7 mouse cellular contexts compared by ENCODE assay signal in genomic region chr17:21531621-21532020, GRCm38 (mm10). TPM values are rescaled to one million over a fixed set of nuclear protein-coding genes. Genes with fewer than 3 reads are reported as not detected.
DNase-seq lines count a peak whose midpoint lies in the region; ATAC-seq and TF ChIP-seq lines count a peak whose summit lies in the region.

No protein-coding gene starts in this region.

- no peaks in the 10 kb centered on the region for H3K27me3 ChIP-seq in embryonic facial prominence, embryonic 10.5 days (replicated peaks; ENCODE audit: low read depth, poor library complexity, severe bottlenecking)
- no peaks in the 10 kb centered on the region for H3K27me3 ChIP-seq in heart, adult 2 months (ENCODE audit: control insufficient read depth, insufficient read depth, low read length)
- H3K27me3 ChIP-seq in midbrain, postnatal 0 days (ENCODE audit: insufficient read depth, low read length): no peaks in the 10 kb centered on the region

- peak overlapping the region; percentile 98 for H3K27ac ChIP-seq in embryonic facial prominence, embryonic 10.5 days (replicated peaks)
- H3K27ac ChIP-seq in heart, adult 2 months: peak overlapping the region; percentile 99
- peak overlapping the region; percentile 95; the same call in 1 of the 2 replicates for H3K27ac ChIP-seq in midbrain, postnatal 0 days (ENCODE audit: low read depth, low read length)

- peak overlapping the region; percentile 96 for H3K9ac ChIP-seq in heart, adult 2 months (ENCODE audit: low read depth, low read length)
- H3K9ac ChIP-seq in midbrain, postnatal 0 days (replicated peaks; ENCODE audit: low read length, poor library complexity, severe bottlenecking): peak overlapping the region; percentile 97

- H3K4me3 ChIP-seq in lung, adult 2 months (replicated peaks; ENCODE audit: extremely low read depth, low read depth, low read length): peak overlapping the region; percentile 71
- peak overlapping the region; percentile 81 for H3K4me3 ChIP-seq in embryonic facial prominence, embryonic 10.5 days
- peak overlapping the region; percentile 62 for H3K4me3 ChIP-seq in heart, adult 2 months
- peak overlapping the region; percentile 87 for H3K4me3 ChIP-seq in midbrain, postnatal 0 days (ENCODE audit: low read depth, low read length)

- no peaks in the 10 kb centered on the region for H3K36me3 ChIP-seq in embryonic facial prominence, embryonic 10.5 days (replicated peaks)
- peaks cover 8% of the 10 kb centered on the region for H3K36me3 ChIP-seq in heart, adult 2 months (ENCODE audit: control insufficient read depth, insufficient read depth, low read length)
- no peaks in the 10 kb centered on the region for H3K36me3 ChIP-seq in midbrain, postnatal 0 days (ENCODE audit: insufficient read depth, low read length)

- no peaks in the 10 kb centered on the region for H3K79me2 ChIP-seq in heart, adult 2 months (replicated peaks; ENCODE audit: control insufficient read depth, insufficient read depth, low read length)

- peaks cover 14% of the 10 kb centered on the region for H3K4me1 ChIP-seq in lung, adult 2 months (ENCODE audit: control insufficient read depth, insufficient read depth, low read length)
- peaks cover 28% of the 10 kb centered on the region for H3K4me1 ChIP-seq in embryonic facial prominence, embryonic 10.5 days
- peaks cover 6% of the 10 kb centered on the region for H3K4me1 ChIP-seq in heart, adult 2 months (ENCODE audit: control insufficient read depth, insufficient read depth, low read length)
- H3K4me1 ChIP-seq in midbrain, postnatal 0 days (ENCODE audit: insufficient read depth, low read length): peaks cover 5% of the 10 kb centered on the region; the same call in 1 of the 2 replicates

- no peak for TF ChIP-seq POLR2A in lung, adult 2 months (IDR thresholded peaks at IDR 0.05; ENCODE audit: borderline replicate concordance, extremely low read depth, low read depth, low read length)
- TF ChIP-seq POLR2A in heart, adult 2 months (IDR thresholded peaks at IDR 0.05; ENCODE audit: insufficient read depth, low read depth, low read length): no peak

- no peak for TF ChIP-seq CTCF in lung, adult 2 months (IDR thresholded peaks at IDR 0.05; ENCODE audit: insufficient read depth, low read length)
- TF ChIP-seq CTCF in heart, adult 2 months (IDR thresholded peaks at IDR 0.05): no peak
- no peak for TF ChIP-seq CTCF in midbrain, postnatal 0 days (IDR thresholded peaks at IDR 0.05)

- no peaks in the 10 kb centered on the region for H3K9me3 ChIP-seq in embryonic facial prominence, embryonic 10.5 days
- no peaks in the 10 kb centered on the region for H3K9me3 ChIP-seq in midbrain, postnatal 0 days (ENCODE audit: low read length)

- intact Hi-C loops in heart, adult 2 months (cut with DNase I): loop anchor here (10.0 kb wide), 2 partner anchors 297 to 587 kb away; partner anchors contain the start of gene Ppp2r1a

- ATAC-seq in midbrain, postnatal 0 days (ENCODE audit: low FRiP score): no peak; the same call in 1 of the 2 replicates

- no peak for DNase-seq in lung, adult 2 months
- no peak for DNase-seq in lung, postnatal 14 days
- no peak for DNase-seq in embryonic facial prominence, embryonic 10.5 days (ENCODE audit: low spot score)
- DNase-seq in heart, adult 2 months: peak in 1 of 2 experiments; percentile 46
- DNase-seq in kidney, postnatal 25 days: peak; percentile 21 to 36
- peak; percentile 9 for DNase-seq in midbrain, postnatal 0 days (ENCODE audit: low spot score)
- DNase-seq in urinary bladder, adult 2 months (ENCODE audit: low spot score): no peak

- peak overlapping the region; percentile 72 for H3K4me2 ChIP-seq in midbrain, postnatal 0 days (ENCODE audit: low read depth, low read length, poor library complexity, severe bottlenecking)

- no peak for TF ChIP-seq EP300 in heart, adult 2 months (IDR thresholded peaks at IDR 0.05; ENCODE audit: insufficient read depth, low read depth, low read length)

- 38% methylated on average over 5 of the region's 5 CpGs for WGBS in lung, adult 2 months
- WGBS in embryonic facial prominence, embryonic 10.5 days: 79% methylated on average over 5 of the region's 5 CpGs
- 29% methylated on average over 5 of the region's 5 CpGs for WGBS in heart, adult 2 months
- 64% methylated on average over 5 of the region's 5 CpGs for WGBS in midbrain, postnatal 0 days

RNA-seq across cellular contexts. Expression of gene Zfp52, which starts 3.7 kb away (rescaled TPM):
- 0.34 and 0.73 TPM in 2 replicates for polyA plus RNA-seq in lung, adult 2 months (2012; rRNA removed)
- 2.8 and 3.0 TPM in 2 replicates for polyA plus RNA-seq in embryonic facial prominence, embryonic 10.5 days (2016; fragmentation: Nextera tagmentation; extraction: Ambion mirVana)
- 1 to 10 TPM; 3.5 to 5.9 TPM for total RNA-seq in heart, adult 2 months (2021)
- polyA plus RNA-seq in heart, adult 2 months (2012; rRNA removed): 1.1 and 1.9 TPM in 2 replicates
- total RNA-seq in midbrain, postnatal 0 days (2014; rRNA removed): 2.9 and 4.1 TPM in 2 replicates
- 1.9 and 2.1 TPM in 2 replicates for polyA plus RNA-seq in midbrain, postnatal 0 days (2015; fragmentation: Nextera tagmentation; extraction: Ambion mirVana)
- 4.7 and 5.6 TPM in 2 replicates for polyA plus RNA-seq in urinary bladder, adult 2 months (2012; rRNA removed)

RNA-seq across cellular contexts. Expression of gene Zfp948, which starts 35.2 kb away (rescaled TPM):
- polyA plus RNA-seq in lung, adult 2 months (2012; rRNA removed): 1.3 and 1.9 TPM in 2 replicates
- polyA plus RNA-seq in embryonic facial prominence, embryonic 10.5 days (2016; fragmentation: Nextera tagmentation; extraction: Ambion mirVana): 14.6 and 14.9 TPM in 2 replicates
- total RNA-seq in heart, adult 2 months (2021): 1 to 10 TPM; 2.7 to 3.7 TPM
- polyA plus RNA-seq in heart, adult 2 months (2012; rRNA removed): 1.2 and 3.0 TPM in 2 replicates
- 11.5 and 13.5 TPM in 2 replicates for total RNA-seq in midbrain, postnatal 0 days (2014; rRNA removed)
- 15.7 and 18.5 TPM in 2 replicates for polyA plus RNA-seq in midbrain, postnatal 0 days (2015; fragmentation: Nextera tagmentation; extraction: Ambion mirVana)
- polyA plus RNA-seq in urinary bladder, adult 2 months (2012; rRNA removed): 8.5 and 9.8 TPM in 2 replicates

RNA-seq across cellular contexts. Expression of gene Zfp53, which starts 42.8 kb away (rescaled TPM):
- 1.5 and 1.8 TPM in 2 replicates for polyA plus RNA-seq in lung, adult 2 months (2012; rRNA removed)
- 8.6 and 9.5 TPM in 2 replicates for polyA plus RNA-seq in embryonic facial prominence, embryonic 10.5 days (2016; fragmentation: Nextera tagmentation; extraction: Ambion mirVana)
- 1 to 10 TPM; 2.0 to 2.5 TPM for total RNA-seq in heart, adult 2 months (2021)
- polyA plus RNA-seq in heart, adult 2 months (2012; rRNA removed): 0.55 and 1.0 TPM in 2 replicates
- 1.5 and 5.4 TPM in 2 replicates for total RNA-seq in midbrain, postnatal 0 days (2014; rRNA removed)
- polyA plus RNA-seq in midbrain, postnatal 0 days (2015; fragmentation: Nextera tagmentation; extraction: Ambion mirVana): 8.9 and 10.5 TPM in 2 replicates
- polyA plus RNA-seq in urinary bladder, adult 2 months (2012; rRNA removed): 8.1 and 9.2 TPM in 2 replicates

Comparison
In these comparisons a context has a peak if more than half of its experiments do, and no peak if none do; other contexts are left out.
1. DNase-seq: peak in kidney, postnatal 25 days (2 of 2) and midbrain, postnatal 0 days (single experiment); none in lung, adult 2 months (single experiment), lung, postnatal 14 days (single experiment), embryonic facial prominence, embryonic 10.5 days (single experiment) and urinary bladder, adult 2 months (single experiment).
2. Peak in every context shown above with its lines, with median percentiles within 50 percentile points of each other: H3K4me3 ChIP-seq and H3K27ac ChIP-seq.